Mouse (Mus musculus) heart, adult 2 months (tissue): Measurements from ENCODE around the gene Dnajc8. TPM values are rescaled to one million over a fixed set of nuclear protein-coding genes. Genes with fewer than 3 reads are reported as not detected.

Experiments
- polyA plus RNA-seq: library from polyadenylated mRNA; depleted of rRNA; stranded (reverse); fragments of >200 nt; gene quantifications from 2 replicates; pipeline ENCODE4 v1.2.3, GENCODE M21; 2012; rRNA removed
- total RNA-seq, 2 experiments: library from RNA; stranded (reverse); gene quantifications; 2 replicates each; pipeline ENCODE4 v1.2.3; 2021

The Dnajc8 gene
- total and polyA plus RNA-seq, 3 experiments = 29.1 to 58.8 (median 53.3) TPM

Other genes with a start within 250 kb of the Dnajc8 start
- 1 to 10 TPM in 1 of 2 experiments, under 1 TPM in 1; 0.73 to 1.1 TPM for gene Rab42, start 232.2 kb upstream of the Dnajc8 start, total RNA-seq
- 3.8 and 4.2 TPM in 2 replicates for gene Rab42, start 232.2 kb upstream of the Dnajc8 start, polyA plus RNA-seq
- 10 to 100 TPM; 21.3 to 24.6 TPM for gene Trnau1ap, start 206.0 kb upstream of the Dnajc8 start, total RNA-seq
- 14.8 and 14.9 TPM in 2 replicates for gene Trnau1ap, start 206.0 kb upstream of the Dnajc8 start, polyA plus RNA-seq
- 1 to 10 TPM; 6.6 to 7.5 TPM for gene Rcc1, start 181.9 kb upstream of the Dnajc8 start, total RNA-seq
- gene Rcc1, start 181.9 kb upstream of the Dnajc8 start, polyA plus RNA-seq = 5.1 and 5.2 TPM in 2 replicates
- 10 to 100 TPM; 22.3 to 22.4 TPM for gene Phactr4, start 113.1 kb upstream of the Dnajc8 start, total RNA-seq
- gene Phactr4, start 113.1 kb upstream of the Dnajc8 start, polyA plus RNA-seq = 8.7 and 10.1 TPM in 2 replicates
- gene Med18, start 71.6 kb upstream of the Dnajc8 start, total RNA-seq = 1 to 10 TPM; 3.5 to 4.5 TPM
- gene Med18, start 71.6 kb upstream of the Dnajc8 start, polyA plus RNA-seq = 2.1 and 2.2 TPM in 2 replicates
- 1 to 10 TPM; 2.5 to 3.3 TPM for gene Sesn2, start 25.0 kb upstream of the Dnajc8 start, total RNA-seq
- 3.4 and 4.3 TPM in 2 replicates for gene Sesn2, start 25.0 kb upstream of the Dnajc8 start, polyA plus RNA-seq
- 100 to 1,000 TPM; 287 to 299 TPM for gene Atpif1, start 1.9 kb upstream of the Dnajc8 start, total RNA-seq
- 146 and 164 TPM in 2 replicates for gene Atpif1, start 1.9 kb upstream of the Dnajc8 start, polyA plus RNA-seq
- gene Ptafr, start 28.5 kb downstream of the Dnajc8 start, total RNA-seq = 1 to 10 TPM; 1.7 to 1.8 TPM
- 3.1 and 4.4 TPM in 2 replicates for gene Ptafr, start 28.5 kb downstream of the Dnajc8 start, polyA plus RNA-seq
- 10 to 100 TPM; 29.8 to 31.8 TPM for gene Eya3, start 103.4 kb downstream of the Dnajc8 start, total RNA-seq
- 26.6 and 41.7 TPM in 2 replicates for gene Eya3, start 103.4 kb downstream of the Dnajc8 start, polyA plus RNA-seq
- 1 to 10 TPM; 1.2 to 2.9 TPM for gene Xkr8, start 197.0 kb downstream of the Dnajc8 start, total RNA-seq
- gene Xkr8, start 197.0 kb downstream of the Dnajc8 start, polyA plus RNA-seq = 1.6 and 3.3 TPM in 2 replicates
- under 1 TPM; 0.82 to 0.86 TPM for gene Smpdl3b, start 221.7 kb downstream of the Dnajc8 start, total RNA-seq
- gene Smpdl3b, start 221.7 kb downstream of the Dnajc8 start, polyA plus RNA-seq = 1.3 TPM in 2 replicates
- gene Rpa2, start 232.8 kb downstream of the Dnajc8 start, total RNA-seq = 10 to 100 TPM; 10.5 to 12.4 TPM
- 9.9 and 14.9 TPM in 2 replicates for gene Rpa2, start 232.8 kb downstream of the Dnajc8 start, polyA plus RNA-seq